Mouse (Mus musculus) thymus, adult 2 months (tissue): Measurements from ENCODE around the gene Mpz.

ENCODE experiments used
- CTCF ChIP-seq: fragments of 200-500 bp; IDR thresholded peaks from 2 replicates; pipeline ENCODE4 v1.5.1; 2012; ENCODE audit warnings: mild to moderate bottlenecking, control low read depth, low read length, moderate library complexity, borderline replicate concordance; ENCODE audit not compliant: control insufficient read depth, poor library complexity, insufficient read depth; ENCODE audit errors: extremely low read depth
- POLR2A ChIP-seq: fragments of 200-500 bp; IDR thresholded peaks from 2 replicates; pipeline ENCODE4 v1.6.1; 2012; ENCODE audit warnings: mild to moderate bottlenecking, low read length, control low read depth, moderate library complexity; ENCODE audit not compliant: control insufficient read depth, poor library complexity, insufficient read depth; ENCODE audit errors: extremely low read depth

- TF ChIP-seq CTCF (no peak), POLR2A (no peak)
Observed at GRCm38 (mm10) chr1:171193093-171193840, 42.8 kb downstream of the Mpz start.
